22 mouse cellular contexts compared by ENCODE assay signal in the genomic region with DNA sequence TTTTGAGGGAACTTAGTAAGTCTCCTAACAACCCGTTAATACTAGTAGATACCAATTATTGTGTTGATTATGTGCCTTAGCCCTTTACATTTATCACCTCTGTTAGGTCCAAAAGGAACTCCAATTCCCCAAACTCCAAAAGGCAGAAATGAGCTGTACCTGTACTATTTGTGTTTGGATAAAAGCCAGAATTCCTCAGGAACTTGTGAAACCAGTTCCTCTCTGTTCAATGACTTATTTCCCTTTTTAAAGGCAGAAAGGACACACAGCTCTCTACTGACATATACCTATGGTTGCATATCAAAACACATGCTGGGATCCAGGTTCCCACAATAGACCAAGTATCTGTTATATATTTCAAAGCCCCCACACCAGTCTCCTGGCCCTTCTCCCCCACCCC. TPM values are rescaled to one million over a fixed set of nuclear protein-coding genes. Genes with fewer than 3 reads are reported as not detected.
DNase-seq lines count a peak whose midpoint lies in the region; ATAC-seq and TF ChIP-seq lines count a peak whose summit lies in the region.
"Had no signal": no experiment of that assay in that cellular context is flagged by ENCODE, and none has a peak within 500 bp of the region (broad histone marks: within the 10 kb centered on the region; RNA-seq: fewer than 3 reads in every experiment).

No protein-coding gene starts in this region.

- ATAC-seq in lung, postnatal 0 days = 0 out of 2 replicates have a peak, but pooled peaks have one; percentile 40
- ATAC-seq in megakaryocyte progenitor cell, adult 5-6 weeks (replicated peaks; ENCODE audit: poor library complexity) = 0 out of 2 replicates have a peak, but pooled peaks have one; percentile 23
- ATAC-seq: forebrain, embryonic 16.5 days had no signal

- H3K27me3 ChIP-seq in lung, postnatal 0 days (replicated peaks; ENCODE audit: insufficient read depth, low read length) = no peaks in the 10 kb centered on the region
- H3K27me3 ChIP-seq: embryonic facial prominence, embryonic 12.5 days; forebrain, embryonic 12.5 days; heart, embryonic 15.5 days; hindbrain, embryonic 13.5 days had no signal

- H3K9me3 ChIP-seq in lung, postnatal 0 days (ENCODE audit: low read length) = no peaks in the 10 kb centered on the region
- H3K9me3 ChIP-seq: embryonic facial prominence, embryonic 12.5 days; forebrain, embryonic 12.5 days; heart, embryonic 15.5 days; hindbrain, embryonic 13.5 days had no signal

- no peak for TF ChIP-seq EP300 in lung, postnatal 0 days (IDR thresholded peaks at IDR 0.05)

- no peaks in the 10 kb centered on the region for H3K36me3 ChIP-seq in lung, postnatal 0 days (ENCODE audit: insufficient read depth, low read length)
- H3K36me3 ChIP-seq: embryonic facial prominence, embryonic 12.5 days; forebrain, embryonic 12.5 days; heart, embryonic 15.5 days; hindbrain, embryonic 13.5 days had no signal

- H3K4me1 ChIP-seq in lung, postnatal 0 days (ENCODE audit: insufficient read depth, low read depth, low read length) = no peaks in the 10 kb centered on the region
- H3K4me1 ChIP-seq: embryonic facial prominence, embryonic 12.5 days; forebrain, embryonic 12.5 days; heart, embryonic 15.5 days had no signal

- no peak for TF ChIP-seq CTCF in lung, postnatal 0 days (IDR thresholded peaks at IDR 0.05)

- peak; percentile 16 for DNase-seq in kidney, postnatal 14 days
- DNase-seq in kidney, postnatal 4 days = no peak
- DNase-seq in lung, postnatal 0 days (ENCODE audit: low spot score) = peak; percentile 70
- no peak for DNase-seq in lung, postnatal 4 days
- DNase-seq in large intestine, adult 2 months (ENCODE audit: low read depth, low spot score) = peak; percentile 25
- DNase-seq in neural tube, embryonic 10.5 days (ENCODE audit: extremely low spot score, low spot score) = no peak
- DNase-seq: adrenal gland, adult 8-10 months; adrenal gland, postnatal 36 days; cerebellum, adult 2 months; cerebellum, postnatal 10 days; gastrocnemius, postnatal 10 days; heart, adult 2 months; heart, postnatal 14 days had no signal

- H3K27ac ChIP-seq in lung, postnatal 0 days (ENCODE audit: low read length) = no peak overlapping the region
- H3K27ac ChIP-seq: embryonic facial prominence, embryonic 12.5 days; forebrain, embryonic 12.5 days; heart, adult 2 months; heart, embryonic 15.5 days; hindbrain, embryonic 13.5 days had no signal

- H3K9ac ChIP-seq in lung, postnatal 0 days (replicated peaks; ENCODE audit: low read depth) = no peak overlapping the region
- H3K9ac ChIP-seq: embryonic facial prominence, embryonic 12.5 days; forebrain, embryonic 12.5 days; heart, embryonic 15.5 days; hindbrain, embryonic 13.5 days had no signal

- H3K4me2 ChIP-seq in lung, postnatal 0 days (replicated peaks; ENCODE audit: low read depth, low read length) = no peak overlapping the region
- H3K4me2 ChIP-seq: embryonic facial prominence, embryonic 12.5 days; forebrain, embryonic 12.5 days; heart, embryonic 11.5 days; heart, embryonic 15.5 days; hindbrain, embryonic 13.5 days had no signal

- WGBS in lung, postnatal 0 days = 47% methylated on average over 1 of the region's 1 CpGs
- WGBS in large intestine, adult 2 months = 29% methylated on average over 1 of the region's 1 CpGs

- no peak overlapping the region for H3K4me3 ChIP-seq in lung, postnatal 0 days (ENCODE audit: low read depth, low read length)
- H3K4me3 ChIP-seq: embryonic facial prominence, embryonic 12.5 days; forebrain, embryonic 12.5 days; heart, adult 2 months; heart, embryonic 15.5 days; hindbrain, embryonic 13.5 days had no signal

RNA-seq across cellular contexts. Expression of a gene that starts 57.7 kb away (rescaled TPM):
- 0.11 and 0.20 TPM in 2 replicates for polyA plus RNA-seq in lung, postnatal 0 days (2015; fragmentation: Nextera tagmentation; extraction: Ambion mirVana)
- not detected in 2 replicates for polyA plus RNA-seq in large intestine, adult 2 months (2012; rRNA removed)
- total RNA-seq in megakaryocyte progenitor cell, adult 5-6 weeks (2015) = not detected in 2 replicates
- not detected in 2 replicates for total RNA-seq in megakaryocyte progenitor cell, adult 5-6 weeks (2017)
- total RNA-seq: adrenal gland, adult 8-10 months; adrenal gland, postnatal 36 days; ES-E14; heart, adult 2 months; heart, postnatal 14 days; hematopoietic stem cell, adult 5-6 weeks had no signal
- polyA plus RNA-seq: forebrain, embryonic 12.5 days; heart, adult 2 months; heart, embryonic 15.5 days had no signal

Comparison
In these comparisons a context has a peak if more than half of its experiments do, and no peak if none do; other contexts are left out.
1. DNase-seq: peak in kidney, postnatal 14 days (single experiment), lung, postnatal 0 days (single experiment) and large intestine, adult 2 months (single experiment); none in kidney, postnatal 4 days (0 of 2), lung, postnatal 4 days (0 of 2) and neural tube, embryonic 10.5 days (single experiment).